Mouse (Mus musculus): ENCODE results near the gene Cep19.
"Not testable (repeated sequence)": the region's sequence is repeated elsewhere in the genome, so short reads cannot be mapped to it uniquely, and the experiment has no call there.

Gene Cep19

GRCm38 (mm10) chr16:32099638-32100150 lies at the start of gene Cep19, which contains the start of gene Pigx:
Gene Cep19, plus strand, starts transcription at chr16:32099800.
Gene Pigx, minus strand, starts transcription at chr16:32099740.
- DNase-seq (ENCODE audit: low read depth, low spot score): peak; percentile 95

- no peak for DNase-seq (ENCODE audit: low read depth, low spot score)
Observed at GRCm38 (mm10) chr16:32058817-32059216, 40.8 kb upstream of the Cep19 start.

- no peak for DNase-seq (ENCODE audit: low read depth, low spot score)
Observed at GRCm38 (mm10) chr16:32059840-32060523, 39.6 kb upstream of the Cep19 start.

- no peak for DNase-seq (ENCODE audit: low read depth, low spot score)
Observed at GRCm38 (mm10) chr16:32062226-32062625, 37.4 kb upstream of the Cep19 start.

GRCm38 (mm10) chr16:32063900-32064299 lies 35.7 kb upstream of the Cep19 start:
- DNase-seq (ENCODE audit: low read depth, low spot score): no peak

- DNase-seq (ENCODE audit: low read depth, low spot score): no peak
Observed at GRCm38 (mm10) chr16:32066899-32067298, 32.7 kb upstream of the Cep19 start.

- no peak for DNase-seq (ENCODE audit: low read depth, low spot score)
Observed at GRCm38 (mm10) chr16:32068389-32069300, 31.0 kb upstream of the Cep19 start.

- DNase-seq (ENCODE audit: low read depth, low spot score): not testable (repeated sequence)
Observed at GRCm38 (mm10) chr16:32070070-32070469, 29.5 kb upstream of the Cep19 start.

GRCm38 (mm10) chr16:32075762-32076161 lies 23.8 kb upstream of the Cep19 start:
- no peak for DNase-seq (ENCODE audit: low read depth, low spot score)

GRCm38 (mm10) chr16:32076406-32076805 lies 23.2 kb upstream of the Cep19 start:
- DNase-seq (ENCODE audit: low read depth, low spot score): no peak

GRCm38 (mm10) chr16:32077648-32078407 lies 21.8 kb upstream of the Cep19 start:
- no peak for DNase-seq (ENCODE audit: low read depth, low spot score)

- peak; percentile 69 for DNase-seq (ENCODE audit: low read depth, low spot score)
Observed at GRCm38 (mm10) chr16:32078408-32078990, 21.1 kb upstream of the Cep19 start.

GRCm38 (mm10) chr16:32078991-32079511 lies 20.5 kb upstream of the Cep19 start, which contains the start of gene Pak2:
Gene Pak2, minus strand, starts transcription at chr16:32079342.
- peak; percentile 87 for DNase-seq (ENCODE audit: low read depth, low spot score)

GRCm38 (mm10) chr16:32087629-32088443 lies 11.8 kb upstream of the Cep19 start:
- no peak for DNase-seq (ENCODE audit: low read depth, low spot score)

GRCm38 (mm10) chr16:32091466-32091865 lies 8.1 kb upstream of the Cep19 start:
- DNase-seq (ENCODE audit: low read depth, low spot score): no peak

- not testable (repeated sequence) for DNase-seq (ENCODE audit: low read depth, low spot score)
Observed at GRCm38 (mm10) chr16:32097757-32098156, 1.8 kb upstream of the Cep19 start.

- DNase-seq (ENCODE audit: low read depth, low spot score): no peak
Observed at GRCm38 (mm10) chr16:32098897-32099637, 533 bp upstream of the Cep19 start.

- no peak for DNase-seq (ENCODE audit: low read depth, low spot score)
Observed at GRCm38 (mm10) chr16:32102295-32102694, 2.7 kb downstream of the Cep19 start.

GRCm38 (mm10) chr16:32105698-32106097 lies 6.1 kb downstream of the Cep19 start:
- DNase-seq (ENCODE audit: low read depth, low spot score): no peak

Data from mesoderm, embryonic 11.5 days (tissue).